Mouse (Mus musculus) common myeloid progenitor, adult 5-6 weeks (primary cell): ENCODE results near the gene Gm2115. TPM values are rescaled to one million over a fixed set of nuclear protein-coding genes. Genes with fewer than 3 reads are reported as not detected.

Experiments used
- ATAC-seq: replicated peaks from 2 replicates; pipeline ENCODE4 v1.8.0; 2016; ENCODE audit warnings: low read depth, mild to moderate bottlenecking, moderate TSS enrichment, inconsistent platforms; ENCODE audit not compliant: poor library complexity, severe bottlenecking
- total RNA-seq: library from RNA; stranded (forward); fragments of 200-1000, 187-1606 nt; gene quantifications from 2 replicates; pipeline ENCODE4 v1.2.3, GENCODE M21; 2017

Gene Gm2115
- total RNA-seq, 1 experiment from 2014 or later: not detected

GRCm38 (mm10) chr7:84585086-84585485, 56.3 kb downstream of the Gm2115 start:
- ATAC-seq: no peak

- no peak for ATAC-seq
These were observed 57.8 kb downstream of the Gm2115 start for GRCm38 (mm10) chr7:84586360-84587100.

DNA sequence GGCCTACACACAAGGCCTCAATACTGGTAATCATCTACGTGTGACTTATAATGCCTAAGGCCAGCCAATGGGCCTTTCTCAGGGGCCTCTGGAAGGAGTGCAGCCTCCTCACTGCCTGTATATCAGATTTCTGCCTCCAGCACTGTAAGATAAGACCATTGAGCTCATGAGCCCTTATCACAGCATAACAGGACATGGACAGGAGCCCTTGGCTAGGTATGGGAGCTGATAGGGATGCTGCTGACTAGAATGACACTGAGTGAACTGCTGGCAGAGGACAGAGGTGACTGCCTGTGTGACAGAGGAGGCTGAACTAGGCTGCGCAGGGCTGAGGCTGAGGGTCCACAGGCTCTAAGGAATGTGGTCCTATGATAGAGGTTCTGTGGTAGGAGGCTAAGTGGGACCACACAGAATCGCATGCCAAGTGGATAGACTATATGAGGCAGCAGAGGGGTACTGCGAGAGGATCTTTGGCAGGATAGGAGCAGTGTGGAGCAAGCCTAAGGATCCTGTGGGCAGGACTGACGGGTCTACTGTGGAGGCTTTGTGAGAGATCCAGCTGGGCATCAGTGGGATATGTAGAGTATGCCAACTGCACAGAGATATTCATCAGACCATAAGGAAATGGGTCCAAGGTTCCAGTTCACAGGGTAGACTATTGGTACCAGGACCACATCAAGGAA, 58.5 kb downstream of the Gm2115 start:
- peak; percentile 62; the same call in 1 of the 2 replicates for ATAC-seq

GRCm38 (mm10) chr7:84590622-84591021, 61.9 kb downstream of the Gm2115 start:
- ATAC-seq: no peak

GRCm38 (mm10) chr7:84591347-84591746, 62.6 kb downstream of the Gm2115 start:
- 0 out of 2 replicates have a peak, but pooled peaks have one; percentile 30 for ATAC-seq

DNA sequence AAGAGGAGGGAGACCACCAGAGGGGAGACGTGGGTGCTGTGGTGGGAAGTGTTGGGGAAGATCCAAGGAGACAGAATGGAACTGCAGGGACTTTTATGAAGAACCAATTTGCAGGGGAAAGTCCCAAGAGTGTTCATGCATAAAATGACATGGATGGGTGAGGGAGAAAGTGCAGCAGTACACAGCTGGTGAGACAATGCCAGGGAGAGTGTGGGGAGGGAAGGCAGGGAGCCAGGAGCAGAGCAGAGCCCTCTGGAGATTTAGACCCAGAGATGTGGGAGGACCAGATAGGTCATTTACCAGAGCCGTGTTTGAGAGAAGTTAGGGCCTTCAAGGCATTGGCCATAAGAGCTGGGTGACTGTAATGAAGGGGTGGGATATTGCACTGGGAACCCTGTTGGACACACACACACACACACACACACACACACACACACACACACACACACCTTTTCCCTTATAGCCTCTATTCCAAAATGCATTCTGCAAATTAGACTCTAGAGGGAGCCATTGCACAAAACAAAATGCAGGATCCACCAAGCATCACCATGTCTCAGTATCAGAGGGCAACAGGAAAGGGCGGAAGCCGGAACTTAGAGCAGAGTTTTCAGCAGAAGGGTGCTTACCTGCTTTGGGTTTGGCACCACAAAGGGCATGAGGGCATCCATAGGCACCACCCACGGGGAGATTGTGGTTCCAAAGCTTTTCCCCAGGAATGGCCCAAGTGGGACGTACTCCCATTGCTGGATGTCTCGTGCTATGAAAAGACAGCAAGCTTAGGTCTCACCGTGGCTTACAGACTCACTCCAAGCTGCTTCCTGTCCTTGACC, 65.5 kb downstream of the Gm2115 start:
- ATAC-seq: peak; percentile 94

- no peak for ATAC-seq
These were observed 66.2 kb downstream of the Gm2115 start for GRCm38 (mm10) chr7:84594917-84595303.

DNA sequence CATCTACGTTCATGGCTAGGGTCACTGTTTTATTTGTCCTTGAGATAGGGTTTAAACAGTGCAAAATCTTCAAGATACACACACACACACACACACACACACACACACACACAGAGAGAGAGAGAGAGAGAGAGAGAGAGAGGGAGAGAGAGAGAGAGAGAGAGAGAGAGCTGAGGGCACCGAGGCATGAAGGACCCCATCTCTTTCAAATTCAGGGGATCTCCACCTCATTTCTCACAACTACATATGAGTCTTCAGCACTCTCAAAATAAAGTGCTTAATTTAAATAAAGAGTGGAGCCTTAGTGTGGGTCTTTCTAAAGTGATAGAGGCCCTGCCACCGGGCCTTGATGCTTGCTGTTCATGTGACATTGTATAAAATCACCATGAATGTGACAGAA, 67.2 kb downstream of the Gm2115 start:
- ATAC-seq: no peak

- no peak for ATAC-seq
These were observed 67.9 kb downstream of the Gm2115 start for GRCm38 (mm10) chr7:84596633-84597032.

- ATAC-seq: no peak
These were observed 71.9 kb downstream of the Gm2115 start for GRCm38 (mm10) chr7:84600631-84601030.

DNA sequence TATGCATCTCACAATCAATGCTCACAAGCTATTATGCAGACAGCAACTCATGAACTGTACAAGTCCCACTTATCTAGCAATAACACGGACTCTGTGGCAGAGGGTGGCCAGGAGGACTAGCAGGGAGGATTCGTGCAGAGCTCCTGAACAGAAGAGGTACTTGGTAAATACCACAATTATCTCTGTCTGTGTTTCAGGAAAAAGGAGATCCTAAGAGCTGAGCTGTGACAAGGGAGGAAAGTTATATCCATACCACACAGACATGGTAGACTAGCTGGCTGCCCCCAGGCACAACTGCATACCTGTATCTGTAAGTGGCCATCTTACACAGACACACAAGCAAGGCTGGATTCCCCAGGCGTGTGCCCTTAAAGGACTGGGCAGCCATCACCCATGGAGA, 72.6 kb downstream of the Gm2115 start:
- ATAC-seq: no peak

- ATAC-seq: 0 out of 2 replicates have a peak, but pooled peaks have one; percentile 13
These were observed 75.7 kb downstream of the Gm2115 start for GRCm38 (mm10) chr7:84604501-84604900.

DNA sequence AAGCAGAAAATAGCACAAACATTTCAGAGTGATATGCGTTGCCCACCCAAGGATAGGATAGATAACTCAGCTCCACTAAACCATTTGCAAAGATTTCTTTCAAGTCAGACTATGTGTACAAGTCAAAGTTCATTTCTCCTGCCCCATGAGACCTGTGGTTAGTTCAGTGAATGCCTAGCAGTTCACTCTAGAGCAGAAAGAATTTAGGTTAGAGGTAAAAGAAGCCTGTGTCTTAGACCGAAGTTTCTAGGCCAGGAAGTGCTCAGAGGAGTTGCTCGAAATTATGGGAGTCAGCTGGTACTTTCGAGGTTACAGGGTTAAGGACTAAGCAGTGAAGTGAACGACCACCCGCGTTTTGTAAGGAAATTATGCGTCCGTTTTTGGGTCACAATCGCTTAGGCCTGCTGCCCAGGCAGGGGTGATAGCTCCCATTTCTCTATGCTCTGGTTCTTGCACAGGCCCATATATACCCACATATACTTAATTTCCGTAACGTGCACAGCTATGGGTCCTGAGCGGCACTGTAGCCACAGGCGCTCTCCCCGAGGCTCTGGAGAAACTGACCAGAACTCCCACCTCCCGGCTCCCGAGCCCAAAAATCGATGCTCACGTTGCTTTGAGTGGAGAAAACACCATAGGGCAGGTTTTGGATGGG, 76.4 kb downstream of the Gm2115 start:
- ATAC-seq: peak; percentile 12; the same call in 1 of the 2 replicates

- peak; percentile 79 for ATAC-seq
These were observed 77.0 kb downstream of the Gm2115 start for GRCm38 (mm10) chr7:84605704-84606292.

GRCm38 (mm10) chr7:84606293-84606749, 77.6 kb downstream of the Gm2115 start, which contains the start of gene Fah:
Gene Fah (minus strand): TSS chr7:84606722.
- peak; percentile 23; the same call in 1 of the 2 replicates for ATAC-seq

- peak; percentile 65 for ATAC-seq
These were observed 82.9 kb downstream of the Gm2115 start for GRCm38 (mm10) chr7:84611609-84612008.

- peak; percentile 73 for ATAC-seq
These were observed 83.7 kb downstream of the Gm2115 start for GRCm38 (mm10) chr7:84612445-84612844.

GRCm38 (mm10) chr7:84618951-84619350, 90.2 kb downstream of the Gm2115 start:
- ATAC-seq: no peak

DNA sequence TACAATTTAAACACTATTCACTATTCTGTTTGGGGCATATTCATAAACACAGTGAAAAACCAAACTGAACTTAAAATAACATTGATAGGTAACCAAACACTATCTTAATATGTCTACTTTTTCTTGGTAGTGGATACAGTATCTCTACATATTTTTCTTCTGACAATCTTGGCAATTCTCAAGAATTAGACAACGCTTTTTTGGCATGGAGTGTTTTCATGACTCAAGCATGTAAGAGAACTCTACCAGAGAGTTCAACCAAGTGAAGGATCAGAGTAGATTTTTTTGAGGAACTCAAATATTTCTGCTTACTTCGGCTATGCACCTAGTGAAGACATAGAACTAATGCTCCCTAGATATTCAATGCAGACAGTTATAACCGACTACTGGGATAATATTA, 92.2 kb downstream of the Gm2115 start:
- ATAC-seq: no peak
